Mouse (Mus musculus): Measurements from ENCODE around the gene Rps13. TPM values are rescaled to one million over a fixed set of nuclear protein-coding genes. Genes with fewer than 3 reads are reported as not detected.

The Rps13 gene
- polyA plus RNA-seq, 1 experiment from 2014 or later: 370 TPM

DNA sequence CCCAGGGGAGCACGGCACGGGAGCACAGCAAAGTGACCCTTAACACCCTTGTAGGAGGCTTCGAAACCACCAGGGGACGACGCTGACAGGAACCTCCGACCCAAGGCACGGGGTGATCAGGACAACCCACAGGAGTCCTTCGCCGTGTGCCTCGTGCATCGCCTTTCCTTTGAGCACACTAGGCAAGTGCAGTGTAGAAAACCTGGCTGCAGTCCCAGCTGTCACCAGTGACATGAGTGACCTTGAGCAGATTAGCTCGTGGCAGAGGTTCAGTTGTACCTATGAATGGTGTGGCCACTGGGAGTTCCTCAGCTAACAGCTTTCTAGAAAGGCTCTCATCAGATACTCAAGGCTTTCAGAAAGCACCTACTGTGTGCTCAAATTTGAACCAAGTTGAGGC lies 47.8 kb downstream of the Rps13 start:
- Histone ChIP-seq H3K27me3 (ENCODE audit: control insufficient read depth, insufficient read depth, low read depth, low read length) (no peaks in the 10 kb centered on the region), H3K4me3 (ENCODE audit: low read depth, low read length) (no peak overlapping the region), H3K27ac (ENCODE audit: low read length) (peak overlapping the region; percentile 85), H3K9ac (ENCODE audit: low read depth, low read length) (peak overlapping the region; percentile 16; the same call in 1 of the 2 replicates), H3K36me3 (ENCODE audit: control insufficient read depth, insufficient read depth) (no peaks in the 10 kb centered on the region), H3K4me1 (ENCODE audit: control insufficient read depth, low read depth, low read length) (peaks cover 32% of the 10 kb centered on the region), H3K4me2 (ENCODE audit: low read depth, low read length) (peak overlapping the region; percentile 30; the same call in 1 of the 2 replicates), H3K9me3 (replicated peaks; ENCODE audit: control insufficient read depth, low read length) (no peaks in the 10 kb centered on the region)
- 53% methylated on average over 12 of the region's 12 CpGs for WGBS (ENCODE audit: insufficient replicate concordance)
- ATAC-seq (ENCODE audit: low read depth): peak; percentile 53

DNA sequence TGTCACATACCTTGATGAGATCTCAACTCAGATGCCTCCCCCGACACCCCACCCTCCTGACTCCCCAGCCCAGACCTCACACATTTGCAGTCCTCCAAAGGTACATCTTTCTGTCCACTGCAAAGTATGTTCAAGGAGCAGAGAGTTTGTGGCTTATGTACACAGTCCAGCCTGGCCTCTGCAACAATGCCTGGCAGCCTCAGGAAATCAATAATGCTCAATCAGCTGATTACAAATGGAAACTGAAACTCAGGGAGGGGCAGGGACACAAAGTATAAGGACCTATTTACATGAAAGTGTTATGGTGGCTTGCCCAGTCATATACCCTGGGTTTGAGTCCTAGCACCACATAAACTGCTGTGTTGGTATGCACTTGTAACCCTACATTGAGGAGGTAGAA lies 48.8 kb downstream of the Rps13 start:
- Histone ChIP-seq H3K27me3 (ENCODE audit: control insufficient read depth, insufficient read depth, low read depth, low read length) (no peaks in the 10 kb centered on the region), H3K4me3 (ENCODE audit: low read depth, low read length) (no peak overlapping the region), H3K4me2 (ENCODE audit: low read depth, low read length) (peak overlapping the region; percentile 43), H3K4me1 (ENCODE audit: control insufficient read depth, low read depth, low read length) (peaks cover 32% of the 10 kb centered on the region), H3K27ac (ENCODE audit: low read length) (peak overlapping the region; percentile 85), H3K9ac (ENCODE audit: low read depth, low read length) (no peak overlapping the region), H3K36me3 (ENCODE audit: control insufficient read depth, insufficient read depth) (no peaks in the 10 kb centered on the region), H3K9me3 (replicated peaks; ENCODE audit: control insufficient read depth, low read length) (no peaks in the 10 kb centered on the region)
- 50% methylated on average over 1 of the region's 1 CpGs for WGBS (ENCODE audit: insufficient replicate concordance)
- peak; percentile 36 for ATAC-seq (ENCODE audit: low read depth)

DNA sequence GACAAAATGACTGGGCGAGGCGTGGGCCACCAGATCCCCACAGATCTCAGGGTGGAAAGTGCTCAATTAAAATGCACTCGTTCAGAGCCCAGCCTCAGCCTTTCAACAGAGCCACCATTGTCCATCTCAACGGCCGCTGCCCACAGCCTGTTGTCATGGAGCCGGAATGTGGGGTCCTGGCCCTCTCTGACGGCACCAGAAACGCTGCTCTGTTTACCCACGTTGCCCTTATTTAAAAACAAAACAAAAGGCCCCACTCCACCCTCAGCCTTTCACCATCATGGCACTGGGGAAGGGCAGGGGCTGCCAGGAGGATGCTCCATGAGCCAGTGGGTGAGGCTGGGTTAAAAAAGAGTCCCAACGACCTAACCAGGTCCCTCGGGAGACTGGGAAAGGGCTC lies 51.2 kb downstream of the Rps13 start:
- H3K4me3 ChIP-seq (ENCODE audit: low read depth, low read length): no peak overlapping the region
- H3K9me3 ChIP-seq (replicated peaks; ENCODE audit: control insufficient read depth, low read length): no peaks in the 10 kb centered on the region
- no peak overlapping the region for H3K4me2 ChIP-seq (ENCODE audit: low read depth, low read length)
- H3K9ac ChIP-seq (ENCODE audit: low read depth, low read length): no peak overlapping the region
- H3K4me1 ChIP-seq (ENCODE audit: control insufficient read depth, low read depth, low read length): peaks cover 24% of the 10 kb centered on the region
- H3K36me3 ChIP-seq (ENCODE audit: control insufficient read depth, insufficient read depth): no peaks in the 10 kb centered on the region
- no peaks in the 10 kb centered on the region for H3K27me3 ChIP-seq (ENCODE audit: control insufficient read depth, insufficient read depth, low read depth, low read length)
- no peak overlapping the region for H3K27ac ChIP-seq (ENCODE audit: low read length)
- 53% methylated on average over 11 of the region's 11 CpGs for WGBS (ENCODE audit: insufficient replicate concordance)
- no peak for ATAC-seq (ENCODE audit: low read depth)

Other genes with a start within 250 kb of the Rps13 start
- gene Gm4353, start 249.6 kb downstream of the Rps13 start, polyA plus RNA-seq (2015; fragmentation: Nextera tagmentation; extraction: Ambion mirVana): 0.19 and 0.26 TPM in 2 replicates
- 3.4 and 4.2 TPM in 2 replicates for gene Plekha7, start 25.8 kb downstream of the Rps13 start, polyA plus RNA-seq (2015; fragmentation: Nextera tagmentation; extraction: Ambion mirVana)
- 4.8 and 5.3 TPM in 2 replicates for gene Pik3c2a, start 109.3 kb upstream of the Rps13 start, polyA plus RNA-seq (2015; fragmentation: Nextera tagmentation; extraction: Ambion mirVana)
- gene Nucb2, start 170.2 kb upstream of the Rps13 start, polyA plus RNA-seq (2015; fragmentation: Nextera tagmentation; extraction: Ambion mirVana): 3.2 and 3.5 TPM in 2 replicates